Mouse (Mus musculus) lung, postnatal 25 days (tissue): Measurements from ENCODE around the gene Olfr159.

ENCODE experiments used
- DNase-seq: peaks from one replicate; pipeline ENCODE4 v3.0.0; 2022; ENCODE audit warnings: low spot score

Olfr159 gene

DNA sequence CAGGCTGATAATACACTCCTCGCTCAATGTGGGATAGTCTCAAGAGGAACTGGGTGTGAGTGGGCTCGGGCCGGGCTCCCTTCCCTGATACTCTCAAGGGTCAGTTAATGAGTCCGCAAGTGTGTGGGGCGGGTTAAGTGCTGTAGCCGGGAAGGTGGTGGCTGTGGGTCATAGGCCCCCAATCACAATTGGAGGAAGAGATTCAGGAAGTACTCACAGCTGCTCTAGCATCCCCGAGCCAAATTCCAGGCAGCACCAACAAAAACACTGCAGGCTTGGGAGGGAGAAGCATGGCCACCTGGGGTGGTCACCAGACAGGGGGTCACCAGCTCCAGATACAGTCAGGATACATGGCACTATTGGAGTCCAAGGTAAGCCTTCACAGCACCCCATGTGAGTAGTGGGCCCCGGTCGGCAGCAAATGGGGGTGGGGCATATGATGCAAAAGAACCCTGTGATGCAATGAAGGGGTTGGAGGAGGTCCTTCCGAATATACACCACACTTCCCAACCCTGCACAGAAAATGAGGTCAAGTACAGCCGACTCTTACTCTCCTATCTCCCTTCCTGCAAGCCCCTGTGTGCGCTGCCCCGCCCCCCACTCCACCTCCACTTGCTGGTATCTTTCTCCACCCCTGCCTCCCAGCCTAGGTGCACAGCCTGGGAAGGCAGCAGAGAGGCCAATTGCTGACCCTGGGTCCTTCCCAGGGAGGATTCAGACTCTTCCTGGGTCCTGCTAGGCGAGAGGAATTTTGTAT lies 40.8 kb downstream of the Olfr159 start, which contains the start of gene Spaar:
TSS of gene Spaar (plus strand) at position 241 of the 757 bp plus-strand sequence.
- DNase-seq: peak; percentile 83

- DNase-seq: no peak
Measured at GRCm38 (mm10) chr4:43729126-43729525, 41.7 kb downstream of the Olfr159 start.

DNA sequence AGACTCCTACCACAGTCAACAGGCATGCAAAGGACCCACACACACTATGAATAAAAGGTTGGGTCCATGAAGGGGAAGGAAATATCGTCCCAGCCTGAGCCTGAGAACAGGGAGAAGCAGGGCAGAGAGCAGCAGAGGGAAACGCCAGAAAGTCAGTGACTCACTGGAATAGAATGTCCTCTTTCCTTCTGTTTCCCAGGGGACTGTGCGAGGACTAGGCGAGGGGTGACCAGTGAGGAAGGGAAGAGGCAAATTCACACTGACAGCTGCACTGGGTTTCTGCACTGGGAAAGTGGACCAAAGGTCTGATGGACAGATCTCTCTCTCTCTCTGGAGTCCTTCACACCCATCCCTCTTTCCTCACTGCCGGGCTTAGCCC lies 42.2 kb downstream of the Olfr159 start:
- peak; percentile 88 for DNase-seq

DNA sequence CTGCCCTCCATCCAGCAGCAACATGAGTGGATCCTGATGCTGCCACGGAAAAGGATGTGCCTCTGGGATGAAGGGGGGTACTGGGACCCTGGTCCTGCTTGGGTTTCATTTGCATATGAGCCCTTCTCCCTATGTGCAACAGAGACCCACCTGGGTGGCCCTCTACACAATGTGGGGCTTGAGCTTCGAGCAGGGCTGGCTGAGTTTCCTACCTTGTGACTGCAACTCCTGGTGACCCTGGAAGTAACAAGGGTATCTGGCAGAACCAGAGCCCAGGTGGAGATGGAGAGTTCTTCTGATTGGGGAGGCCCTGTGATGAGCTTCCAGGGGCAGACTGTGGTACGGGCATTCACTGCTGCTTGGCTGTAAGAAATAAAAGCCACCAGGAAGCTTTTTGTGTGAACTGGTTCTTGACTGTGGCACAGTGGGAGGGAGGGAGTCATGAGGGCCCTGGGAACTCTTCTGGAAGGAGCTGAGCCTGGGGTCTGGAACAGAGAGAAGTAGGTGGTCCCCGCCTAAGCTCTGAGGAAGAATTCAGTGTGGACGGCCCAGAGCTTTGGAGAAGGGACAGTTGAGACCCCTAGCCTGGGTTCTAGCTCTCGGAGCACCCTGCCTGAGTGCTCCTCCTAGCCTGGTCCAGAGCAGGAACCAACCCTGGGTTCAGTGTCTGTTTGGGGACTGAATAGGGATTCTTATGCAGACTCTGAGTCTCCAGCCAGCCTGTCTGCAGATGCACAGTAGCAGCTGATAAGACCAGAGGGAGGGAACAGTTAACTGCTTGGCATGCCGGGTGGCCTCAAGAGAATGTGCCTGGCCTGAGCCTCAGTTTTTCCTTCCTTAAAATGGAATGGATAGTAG lies 42.9 kb downstream of the Olfr159 start:
- no peak for DNase-seq

DNA sequence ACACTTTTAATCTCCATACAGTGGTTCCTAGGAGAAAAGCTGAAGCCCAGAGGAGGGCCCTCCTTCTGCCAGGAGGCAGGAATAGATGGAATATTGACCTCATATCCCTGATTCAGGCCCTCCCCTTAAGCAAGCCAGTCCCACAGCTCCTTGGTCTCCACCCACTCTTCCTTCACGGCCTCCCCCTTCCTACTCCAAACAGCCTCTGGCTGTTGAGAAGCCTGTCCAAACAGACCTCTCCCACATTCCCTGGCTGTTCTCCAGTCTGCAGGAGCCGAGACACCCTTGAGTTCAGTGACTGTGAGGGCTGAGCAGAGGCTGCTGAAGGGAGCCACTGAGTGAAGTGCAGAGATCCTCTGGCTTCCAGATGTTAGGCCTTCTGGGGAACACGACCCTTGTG lies 43.8 kb downstream of the Olfr159 start, which contains the start of gene Hrct1:
TSS of gene Hrct1 (plus strand) at position 194 of the 400 bp plus-strand sequence.
- DNase-seq: peak; percentile 96

GRCm38 (mm10) chr4:43726228-43726993 lies 44.4 kb downstream of the Olfr159 start:
- no peak for DNase-seq

DNA sequence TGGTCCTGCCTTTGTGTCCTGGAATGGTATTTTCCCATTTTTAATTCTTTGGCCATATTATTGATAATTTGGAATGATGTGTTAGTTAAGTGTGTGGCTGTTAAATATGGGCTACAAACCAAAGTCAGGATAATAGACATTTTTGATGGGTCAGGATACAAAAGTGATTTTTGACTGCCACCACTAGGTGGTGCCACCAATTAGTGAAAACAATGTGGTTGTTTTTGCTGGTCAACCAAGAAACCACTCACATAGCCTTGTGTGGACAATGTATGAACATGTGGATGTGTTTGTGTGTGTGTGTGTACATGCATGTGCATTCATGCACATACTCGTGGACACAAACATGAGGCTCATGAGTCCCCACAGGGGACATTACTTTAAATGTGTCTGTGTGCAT lies 46.0 kb downstream of the Olfr159 start:
- DNase-seq: peak; percentile 73

- DNase-seq: no peak
Measured at GRCm38 (mm10) chr4:43722191-43722590, 48.6 kb downstream of the Olfr159 start.

DNA sequence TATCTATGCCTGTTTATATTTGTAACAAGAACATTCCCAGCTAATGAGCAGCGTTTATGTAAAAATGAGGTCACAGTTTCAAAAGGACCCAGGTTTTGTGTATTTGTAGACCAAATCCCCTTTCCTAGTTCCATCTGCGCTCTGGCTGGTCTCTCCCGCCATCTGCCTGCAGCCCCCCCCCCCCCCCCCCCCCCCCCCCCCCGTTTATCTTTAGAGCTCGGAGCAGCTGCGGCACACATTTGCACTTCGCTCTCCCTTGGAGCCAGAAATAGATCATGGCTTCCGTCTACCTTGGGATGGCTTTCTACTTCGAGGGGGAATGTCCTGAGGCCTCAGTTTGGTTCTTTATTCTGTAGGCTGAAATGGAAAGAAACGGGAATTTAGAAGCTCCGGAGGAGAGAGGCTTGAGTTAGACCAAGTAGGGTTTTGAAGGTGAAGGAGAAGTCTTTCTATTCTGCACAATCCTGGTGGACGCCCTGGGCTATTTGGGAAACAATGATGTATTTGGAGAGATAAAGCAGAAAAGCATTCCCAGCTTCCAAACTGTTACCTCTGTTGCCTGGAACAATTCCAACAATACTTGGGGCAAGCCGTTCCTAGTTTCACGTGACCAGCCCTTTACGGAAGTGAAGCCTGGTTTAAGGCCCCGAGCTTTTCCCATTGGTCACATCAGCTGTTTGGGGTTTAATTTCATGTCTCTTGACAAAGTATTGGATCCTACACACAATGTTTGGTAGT lies 50.1 kb downstream of the Olfr159 start:
- DNase-seq: no peak
